Mouse (Mus musculus): ENCODE measurements around the gene Tns1.

- TF ChIP-seq CTCF (IDR thresholded peaks at IDR 0.05) (no peak), EP300 (IDR thresholded peaks at IDR 0.05) (no peak)
Observed at GRCm38 (mm10) chr1:74081573-74081989, 42.7 kb downstream of the Tns1 start.

All from lung, postnatal 0 days (tissue).